Mouse (Mus musculus) common myeloid progenitor, adult 5-6 weeks (primary cell): Measurements from ENCODE around the gene Egflam. TPM values are rescaled to one million over a fixed set of nuclear protein-coding genes. Genes with fewer than 3 reads are reported as not detected.

Source experiments
- ATAC-seq: replicated peaks from 2 replicates; pipeline ENCODE4 v1.8.0; 2016; ENCODE audit warnings: low read depth, mild to moderate bottlenecking, moderate TSS enrichment, inconsistent platforms; ENCODE audit not compliant: poor library complexity, severe bottlenecking
- total RNA-seq: library from RNA; stranded (forward); fragments of 200-1000, 187-1606 nt; gene quantifications from 2 replicates; pipeline ENCODE4 v1.2.3, GENCODE M21; 2017

Gene Egflam
- total RNA-seq, 1 experiment from 2014 or later: not detected

DNA sequence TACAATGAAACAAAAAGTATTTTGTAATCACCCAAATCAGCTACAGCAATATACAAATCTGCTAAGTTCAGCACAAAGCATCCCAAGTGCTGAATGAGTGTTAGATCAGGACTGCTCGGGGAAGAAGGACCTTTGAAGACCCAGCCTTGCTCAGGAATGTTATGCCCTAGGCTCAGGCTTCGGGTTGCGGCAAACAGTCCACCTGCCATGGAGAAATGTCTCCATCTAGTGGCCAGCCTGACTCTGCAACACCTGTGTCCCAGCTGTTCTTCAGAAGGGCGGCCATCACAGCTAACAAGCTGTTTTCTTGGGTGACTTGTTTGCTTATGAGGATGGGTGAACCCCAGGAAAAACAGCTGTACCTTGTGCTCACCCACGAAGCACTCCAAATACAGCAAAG, 172.0 kb downstream of the Egflam start:
- ATAC-seq: peak; percentile 95

DNA sequence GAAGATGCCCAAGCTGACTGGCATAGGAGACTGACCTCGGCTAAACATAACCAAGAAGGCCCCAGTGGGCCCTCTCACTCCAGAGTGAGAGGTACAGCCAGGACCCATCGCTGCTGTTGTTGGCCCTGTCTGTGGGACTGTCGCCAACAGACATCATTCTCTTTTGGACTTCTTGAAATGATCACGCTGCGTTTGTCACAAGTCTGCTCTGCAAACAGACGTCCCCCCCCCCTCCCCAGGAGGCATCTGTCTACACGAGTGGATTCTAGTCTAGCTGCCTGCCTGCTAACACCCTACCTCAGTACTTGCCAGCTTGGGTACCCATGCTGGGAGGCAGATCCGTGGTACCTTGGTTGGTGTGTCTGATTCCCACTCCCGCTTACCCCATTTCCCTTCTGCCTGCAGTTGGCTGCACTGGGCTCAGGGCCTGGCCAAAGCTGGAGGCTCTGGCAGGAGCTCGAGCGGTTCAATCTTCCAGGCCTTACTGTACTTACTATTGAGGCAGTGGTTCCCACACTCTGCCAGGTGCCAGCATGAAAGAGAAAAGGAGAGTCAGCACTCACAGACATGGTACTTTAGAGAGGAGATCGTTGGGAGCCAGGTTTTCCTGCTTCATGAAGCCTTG, 173.9 kb downstream of the Egflam start:
- ATAC-seq: no peak

DNA sequence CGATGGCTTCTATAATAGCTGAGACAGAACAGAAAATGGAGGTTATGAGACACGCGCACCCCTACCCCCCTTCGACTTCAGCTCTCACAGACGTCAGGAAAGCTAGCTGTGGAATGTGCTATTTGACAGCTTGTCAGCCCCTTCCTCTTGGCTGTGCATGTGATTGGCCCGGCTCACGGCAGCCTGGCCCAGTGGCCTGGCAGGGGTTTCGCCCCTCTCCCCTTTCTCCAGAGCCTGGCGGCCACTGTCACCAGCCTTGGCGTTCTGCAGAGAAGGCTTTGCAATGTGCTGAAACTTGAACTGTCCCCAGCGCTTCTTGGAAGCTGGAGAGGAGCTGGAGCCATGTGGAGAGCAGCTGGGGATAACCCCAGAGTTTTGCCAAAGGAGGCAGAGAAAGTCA, 175.4 kb downstream of the Egflam start:
- ATAC-seq: no peak

DNA sequence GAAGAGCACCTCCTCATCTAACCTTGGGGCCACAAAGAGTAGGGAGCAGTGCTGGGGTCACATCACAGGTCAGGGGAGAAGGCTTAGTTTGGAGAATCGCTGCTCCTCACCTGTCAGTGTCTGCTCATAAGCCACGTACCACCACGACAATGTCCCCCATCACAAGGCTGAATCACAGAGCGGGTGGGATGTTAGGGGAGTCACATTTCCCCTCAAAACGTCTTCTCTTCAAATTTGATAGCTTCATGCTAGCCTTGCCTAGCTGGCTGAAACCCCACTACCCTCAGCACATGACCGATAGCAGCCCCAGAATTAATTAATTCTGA, 181.0 kb downstream of the Egflam start:
- no peak for ATAC-seq

DNA sequence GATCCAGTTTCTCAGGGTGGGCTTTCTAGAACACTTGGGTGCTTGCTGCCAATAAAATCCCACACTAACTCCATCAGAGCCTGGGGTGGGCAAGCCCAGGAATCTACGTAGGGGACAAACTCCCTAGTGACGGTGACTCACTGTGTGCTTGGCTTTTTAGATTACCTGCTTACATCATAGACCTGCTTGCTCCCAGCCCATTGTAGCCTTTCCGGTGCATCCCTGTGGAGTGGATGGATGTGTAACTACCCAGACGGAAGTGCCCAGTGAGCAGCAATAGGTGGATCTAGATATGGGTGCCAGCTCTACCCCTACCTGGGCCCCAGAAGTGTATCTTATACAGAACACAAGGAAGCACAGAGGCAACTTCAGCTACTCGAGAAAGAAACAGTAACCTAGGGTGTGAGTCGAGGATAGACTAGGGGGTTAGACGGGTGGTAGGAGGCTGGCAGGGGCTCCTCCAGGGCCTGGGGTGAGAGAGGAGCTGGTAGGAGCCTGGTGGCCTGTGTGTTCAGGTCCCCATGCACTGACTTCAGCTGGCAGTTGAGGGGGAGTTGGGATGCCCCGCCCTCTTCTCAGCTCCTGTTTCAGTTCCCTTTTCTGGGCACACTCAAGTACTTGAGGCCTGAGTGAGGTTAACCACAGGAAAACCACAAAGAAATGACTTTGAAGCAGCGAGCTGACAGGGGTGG, 181.5 kb downstream of the Egflam start:
- peak; percentile 96 for ATAC-seq

DNA sequence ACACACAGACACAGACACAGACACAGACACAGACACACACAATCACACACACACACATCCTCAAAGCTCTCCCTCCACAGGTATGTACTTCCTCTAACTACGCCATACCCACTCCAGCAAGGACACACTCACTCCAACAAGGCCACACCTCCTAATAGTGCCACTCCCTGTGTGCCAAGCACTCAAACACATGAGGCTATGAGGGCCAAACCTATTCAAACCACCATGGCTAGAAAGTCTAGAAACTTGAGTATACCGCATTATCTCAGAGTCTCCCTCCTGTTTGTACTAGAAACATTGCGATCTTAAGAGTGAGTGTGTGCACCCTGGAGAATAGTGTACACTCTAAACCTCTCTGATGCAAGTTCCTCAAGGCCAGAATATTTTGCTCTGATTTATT, 182.3 kb downstream of the Egflam start:
- no peak for ATAC-seq

DNA sequence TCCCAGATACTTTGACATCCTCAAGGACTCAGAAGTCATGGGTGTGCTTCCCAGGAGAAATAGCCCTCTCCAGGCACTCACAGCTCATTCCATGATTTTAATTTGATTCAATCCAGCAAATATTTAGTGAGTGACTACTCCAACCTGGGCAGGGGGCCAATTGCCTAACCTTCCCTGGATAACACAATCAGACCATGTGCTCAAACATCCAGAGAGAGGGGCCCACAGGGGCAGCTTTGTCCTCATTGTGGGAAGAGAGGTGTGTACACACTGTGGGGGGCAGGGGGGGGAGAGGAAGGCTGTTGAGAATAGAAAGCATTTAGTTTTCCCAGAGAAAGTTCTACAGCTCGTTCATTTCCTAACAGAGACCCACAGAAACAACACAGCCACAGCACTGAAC, 184.5 kb downstream of the Egflam start:
- no peak for ATAC-seq

DNA sequence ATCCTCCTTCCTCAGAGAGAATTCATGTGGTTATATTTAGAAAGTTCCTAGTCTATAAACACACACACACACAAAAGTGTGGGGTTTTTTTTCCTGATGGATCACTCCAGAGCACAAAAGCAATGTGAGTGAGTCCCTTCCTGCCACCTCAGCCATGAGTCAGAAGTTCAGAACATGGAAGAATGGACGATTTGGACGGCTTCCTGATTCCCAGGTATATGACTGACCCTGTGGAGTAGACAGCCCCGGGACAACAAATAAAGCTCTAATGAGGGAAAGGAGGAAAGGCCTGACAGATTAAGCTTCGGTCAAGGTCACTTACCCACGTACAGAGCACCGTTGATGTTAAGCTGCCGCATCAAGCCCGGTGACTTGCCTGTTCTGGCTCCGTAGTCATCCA, 190.0 kb downstream of the Egflam start:
- ATAC-seq: no peak

DNA sequence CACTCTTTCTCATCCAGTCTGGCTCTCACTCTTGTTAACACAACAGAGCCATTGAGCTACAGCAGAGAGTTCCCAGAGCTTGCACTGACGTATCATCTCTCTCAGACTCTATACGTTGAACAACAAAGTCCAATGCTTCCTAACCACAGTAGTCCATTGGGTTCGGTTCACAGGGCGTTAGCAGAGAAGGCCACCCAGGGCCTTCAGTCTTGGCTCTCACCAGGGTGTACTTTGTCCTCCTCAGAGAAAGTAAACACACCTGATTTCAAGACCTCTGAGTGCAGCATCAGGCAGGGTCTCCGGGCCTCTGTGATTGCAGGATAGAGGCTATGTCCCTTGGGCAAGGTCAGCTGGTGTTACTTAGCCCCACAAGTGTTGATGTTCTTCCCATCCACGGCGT, 190.9 kb downstream of the Egflam start:
- no peak for ATAC-seq

DNA sequence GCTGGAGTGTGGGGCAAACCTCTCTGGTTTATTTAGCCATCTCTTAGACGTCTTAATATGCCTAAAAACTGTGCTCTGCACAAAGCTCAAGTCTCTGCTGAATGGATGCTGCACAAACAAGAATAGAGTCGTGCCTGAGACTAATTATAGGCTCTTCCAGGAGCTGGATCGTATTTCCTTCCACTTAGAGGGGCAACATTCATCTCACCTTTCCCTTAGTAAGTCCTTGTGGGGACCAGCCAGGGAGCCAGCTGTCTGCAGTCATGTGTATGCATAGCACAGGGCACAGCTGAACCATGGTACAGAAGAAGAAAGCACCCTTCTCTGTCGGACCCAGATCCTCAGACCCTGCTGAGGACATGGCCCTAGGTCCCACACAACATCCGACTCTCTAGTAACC, 192.1 kb downstream of the Egflam start:
- ATAC-seq: no peak

DNA sequence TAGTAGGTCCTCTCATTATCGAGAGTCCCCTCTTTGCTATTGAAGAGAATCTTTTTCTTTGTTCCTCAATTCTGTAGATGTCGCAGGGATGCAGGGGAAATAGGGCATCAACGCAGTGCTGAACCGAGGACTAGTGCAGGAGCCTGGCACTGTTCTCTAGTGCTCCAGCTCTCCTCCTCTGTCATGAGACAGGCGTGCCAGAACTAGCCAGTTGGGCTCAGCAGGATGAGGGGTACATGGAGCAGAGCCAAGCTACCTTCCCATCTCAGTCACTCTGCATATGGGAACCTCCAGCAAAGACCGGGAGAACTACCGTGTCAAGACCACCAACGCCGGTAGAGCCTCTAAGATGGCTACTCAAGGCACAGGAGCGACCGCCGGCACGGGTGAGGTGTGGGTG, 193.3 kb downstream of the Egflam start:
- ATAC-seq: no peak

DNA sequence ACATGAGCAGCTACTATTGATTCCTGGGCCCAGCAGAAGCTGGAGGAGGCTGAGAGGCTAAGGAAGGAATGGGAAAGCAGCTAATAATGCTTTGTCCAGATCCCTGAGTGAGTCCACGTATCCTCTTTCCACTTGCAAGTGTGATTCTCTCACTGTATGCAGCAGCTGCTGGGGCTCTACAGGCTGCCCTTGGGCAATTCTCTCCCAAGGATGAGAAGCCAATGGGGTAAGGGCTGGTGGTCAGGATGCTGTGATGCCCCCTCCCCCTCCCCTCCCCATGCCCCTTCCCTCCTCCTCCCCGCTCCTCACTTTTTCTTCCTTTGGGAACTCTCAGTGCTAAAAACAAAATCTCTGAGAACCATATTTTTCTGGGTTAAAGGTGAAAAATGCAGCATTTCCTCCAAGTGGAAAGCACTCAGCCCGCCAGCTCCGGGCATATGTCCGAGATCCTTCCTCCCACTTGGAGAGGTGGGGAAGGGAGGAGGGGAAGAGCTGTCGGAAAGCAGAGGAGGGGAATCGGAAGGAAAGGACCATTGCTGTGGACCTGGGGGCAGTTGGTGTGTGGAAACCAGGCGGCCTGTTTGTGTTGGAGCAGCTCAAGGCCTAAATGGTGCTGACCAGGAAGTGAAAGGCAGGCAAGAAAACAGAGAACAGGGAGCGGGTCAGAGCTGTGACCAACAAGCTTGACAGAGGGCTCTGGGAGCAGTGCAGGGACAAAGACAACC, 194.4 kb downstream of the Egflam start:
- no peak for ATAC-seq

DNA sequence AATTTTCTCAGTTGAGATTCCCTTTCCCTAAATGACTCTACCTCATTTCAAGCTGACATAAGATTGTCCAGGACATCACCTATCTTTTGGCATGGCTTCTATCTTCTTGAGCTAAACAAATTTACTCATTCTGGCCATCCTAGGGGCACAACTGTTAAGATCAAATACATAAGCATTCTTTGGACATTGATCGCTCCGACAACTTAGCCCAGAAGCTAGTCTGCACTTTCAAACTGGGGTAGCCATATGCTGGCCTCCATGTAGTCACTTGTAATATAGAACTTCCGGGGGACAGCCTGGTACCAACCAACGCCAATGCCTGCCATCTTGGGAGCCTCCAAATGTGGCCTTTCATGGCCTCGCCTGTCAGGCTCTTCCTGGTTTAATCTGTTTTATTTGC, 195.2 kb downstream of the Egflam start:
- no peak for ATAC-seq

DNA sequence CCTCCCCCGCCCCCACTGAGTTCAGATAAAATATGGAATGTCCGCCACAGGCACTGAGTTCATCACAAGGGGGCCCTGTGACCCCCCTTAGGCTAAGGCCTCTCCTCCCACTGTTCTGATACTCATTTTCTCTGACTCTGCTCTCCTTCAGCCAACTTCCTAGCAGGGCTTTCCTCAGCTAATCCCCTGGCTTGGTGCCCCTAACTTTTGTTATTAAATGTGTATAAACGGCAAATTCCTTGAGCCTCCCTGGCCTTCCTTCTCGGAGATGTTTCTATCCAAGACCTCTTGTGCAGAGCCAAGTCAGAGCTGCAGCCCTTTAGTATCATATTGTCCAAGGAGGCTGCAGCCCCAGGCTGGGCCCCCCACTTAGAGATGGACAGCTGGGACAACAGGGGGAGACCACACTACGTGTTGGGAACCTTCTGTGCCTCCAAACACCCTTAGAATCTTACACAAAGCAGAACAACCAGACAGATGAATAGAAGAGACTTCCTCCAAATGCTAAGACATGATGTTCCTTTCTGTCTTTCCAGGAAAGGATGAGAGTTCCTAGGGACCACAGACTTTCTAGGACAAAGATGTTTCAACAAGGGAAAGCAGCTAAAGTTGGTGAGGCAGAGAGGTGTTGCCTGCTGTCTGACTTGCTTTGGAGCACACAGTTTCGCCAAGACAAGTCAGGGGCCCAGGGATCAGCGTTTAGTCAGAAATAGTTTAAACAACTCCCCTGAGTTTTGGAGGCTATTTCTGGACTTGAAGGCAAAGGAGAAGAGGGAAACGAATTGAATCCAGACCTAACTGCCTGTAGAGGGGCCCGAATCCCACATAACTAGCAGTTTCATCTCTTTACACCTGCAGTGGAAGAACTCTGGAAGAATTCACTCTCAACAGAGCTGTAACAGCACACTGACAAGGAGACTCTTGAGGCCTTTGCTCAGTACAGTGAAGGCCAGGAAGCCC, 196.5 kb downstream of the Egflam start:
- no peak for ATAC-seq

DNA sequence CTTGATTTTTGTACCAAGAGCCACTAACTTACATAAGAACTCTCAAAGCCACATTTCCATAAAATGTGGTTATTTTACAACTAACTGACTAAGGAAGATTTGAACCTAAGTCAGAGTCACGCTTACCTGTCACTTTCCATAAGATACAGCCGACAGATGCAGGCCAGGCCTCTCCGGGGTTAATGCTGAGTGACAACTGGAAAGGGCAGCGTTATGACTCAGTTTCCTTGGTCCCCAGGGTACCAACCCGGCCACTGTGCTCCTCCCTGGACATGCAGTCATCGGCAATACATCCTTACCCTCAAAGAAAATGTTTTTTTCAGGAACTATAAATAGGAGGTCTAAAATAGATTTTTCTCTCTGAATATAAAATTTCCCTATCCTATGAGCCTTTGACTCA, 197.9 kb downstream of the Egflam start:
- ATAC-seq: no peak

DNA sequence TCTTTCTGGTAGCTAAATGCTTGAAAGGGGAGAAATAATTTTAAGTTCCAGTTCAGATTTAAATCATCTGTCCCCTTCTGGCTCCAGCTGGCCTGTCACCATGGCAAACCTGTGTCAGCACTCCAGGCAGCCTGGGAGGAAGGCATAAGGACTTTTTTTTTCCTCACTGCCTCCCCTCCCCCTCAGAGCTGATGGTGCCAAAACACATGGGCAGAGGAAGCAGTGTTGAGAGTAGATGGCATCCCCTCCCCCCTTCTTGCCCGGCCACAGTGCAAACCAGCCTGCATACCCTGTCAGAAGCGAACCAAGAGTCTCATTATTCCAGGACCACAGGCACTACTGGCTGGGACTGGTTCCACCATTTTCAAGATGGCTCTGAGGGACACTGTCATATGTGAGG, 199.4 kb downstream of the Egflam start:
- ATAC-seq: no peak

DNA sequence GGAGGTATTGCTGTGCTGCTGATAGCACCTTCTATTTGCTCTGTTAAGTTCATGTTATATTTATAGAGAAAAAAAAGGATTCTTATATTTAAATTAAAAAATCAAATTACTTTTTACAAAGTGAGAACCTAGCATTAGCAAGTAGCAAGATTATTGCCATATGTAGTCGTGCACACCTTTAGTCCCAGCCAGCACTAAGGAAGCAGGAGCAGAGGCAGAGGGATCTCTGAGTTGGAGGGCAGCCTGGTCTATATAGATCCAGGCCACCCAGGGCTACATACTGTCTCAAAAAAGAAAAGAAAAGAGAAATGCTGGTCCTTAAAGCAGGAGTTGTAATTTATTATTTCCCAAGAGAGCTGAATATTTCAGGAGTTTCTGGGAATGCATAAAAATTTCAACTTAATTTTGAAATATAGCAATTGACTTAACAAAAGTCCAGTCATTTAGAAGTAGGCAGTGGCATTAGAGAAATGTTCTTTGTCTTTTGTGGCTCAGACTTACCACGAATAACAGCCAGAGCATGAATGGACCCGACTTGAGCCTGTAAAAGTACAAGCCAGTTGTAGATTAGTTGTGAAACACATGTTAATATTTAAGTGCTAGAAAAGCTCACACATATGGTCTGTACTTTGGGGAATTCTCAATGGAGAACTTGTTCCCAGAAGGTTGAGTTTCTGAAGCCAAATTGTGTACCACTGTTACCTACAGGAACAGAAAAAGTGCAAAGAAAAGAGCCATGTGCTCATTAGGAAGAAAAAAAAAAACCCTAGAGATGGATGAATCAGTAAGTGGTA, 200.3 kb downstream of the Egflam start:
- no peak for ATAC-seq

DNA sequence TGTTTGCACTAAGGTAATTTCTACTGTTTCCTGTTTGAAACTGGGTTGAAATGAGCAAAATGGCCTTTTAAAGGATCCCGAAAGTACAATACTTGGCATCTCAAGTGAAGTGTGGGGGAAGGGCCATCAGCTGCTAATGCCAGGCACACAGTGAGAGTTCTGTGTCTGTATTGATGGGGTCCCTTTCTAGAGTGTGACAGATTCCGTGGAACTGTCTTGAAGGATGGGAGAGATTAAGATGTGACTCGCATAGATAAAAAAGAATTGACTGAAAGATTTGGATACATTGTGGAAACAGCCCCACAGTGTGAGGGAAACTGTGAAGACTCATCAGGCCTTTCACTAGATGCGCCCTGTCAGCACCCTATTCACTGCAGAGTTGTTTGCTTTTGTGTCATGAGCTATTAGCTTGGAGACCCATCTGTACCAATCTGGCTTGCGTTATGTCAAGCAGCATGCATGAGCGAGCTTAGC, 203.4 kb downstream of the Egflam start:
- ATAC-seq: no peak

DNA sequence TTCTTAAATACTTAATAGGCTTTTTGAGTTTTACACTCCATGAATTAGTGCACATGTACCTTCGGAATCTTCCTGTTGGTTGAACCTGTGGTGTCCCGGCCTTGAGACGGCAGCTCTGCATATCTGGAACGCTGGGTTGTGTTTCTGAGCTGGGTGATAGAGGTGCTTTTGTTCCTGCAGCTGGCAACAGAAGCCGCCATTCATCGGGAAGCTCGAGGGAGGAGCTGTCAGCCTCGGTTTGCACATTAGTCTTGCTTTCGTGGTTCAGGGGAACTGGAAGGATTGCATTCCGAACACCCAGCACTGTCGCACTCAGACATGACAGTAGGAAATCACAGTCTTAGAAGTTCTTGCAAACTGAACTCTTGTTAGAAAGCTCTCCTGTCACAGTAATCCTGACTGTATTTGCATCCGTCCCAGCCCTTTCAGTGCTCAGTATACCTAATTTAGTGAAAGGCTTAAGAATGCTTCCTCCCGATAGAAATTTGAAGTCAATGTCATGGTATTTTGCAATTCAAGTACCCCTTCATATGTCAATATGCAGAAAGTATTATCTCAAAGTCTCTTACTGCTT, 204.0 kb downstream of the Egflam start:
- no peak for ATAC-seq
